Mouse (Mus musculus) heart, embryonic 11.5 days (tissue): ENCODE results near the gene Glis3. TPM values are rescaled to one million over a fixed set of nuclear protein-coding genes. Genes with fewer than 3 reads are reported as not detected.

Experiments used
- ATAC-seq: fragments of 200-750 bp; cut with Nextera tagmentation; replicated peaks from 2 replicates; pipeline ENCODE4 v1.8.0; 2017; ENCODE audit warnings: moderate library complexity; ENCODE audit not compliant: insufficient number of reproducible peaks, low FRiP score, low TSS enrichment
- H3K27ac ChIP-seq: fragments of 300-500 bp; sonication (generic); 2 replicates; pipeline ENCODE4 v1.5.1; 2014; ENCODE audit warnings: mild to moderate bottlenecking, low read depth, low read length
- H3K27me3 ChIP-seq: fragments of 300-500 bp; sonication (generic); 2 replicates; pipeline ENCODE4 v1.6.1; 2014; ENCODE audit warnings: mild to moderate bottlenecking, low read length, mixed read lengths; ENCODE audit not compliant: control insufficient read depth, insufficient read depth
- H3K36me3 ChIP-seq: fragments of 300-500 bp; sonication (generic); 2 replicates; pipeline ENCODE4 v1.6.1; 2014; ENCODE audit warnings: mild to moderate bottlenecking, low read length, moderate library complexity, mixed read lengths; ENCODE audit not compliant: control insufficient read depth, insufficient read depth
- H3K4me1 ChIP-seq: fragments of 300-500 bp; sonication (generic); 2 replicates; pipeline ENCODE4 v1.6.1; 2014; ENCODE audit warnings: low read length; ENCODE audit not compliant: control insufficient read depth, insufficient read depth
- H3K4me2 ChIP-seq: fragments of 300-500 bp; sonication (generic); 2 replicates; pipeline ENCODE4 v1.6.1; 2014; ENCODE audit warnings: mild to moderate bottlenecking, moderate library complexity
- H3K4me3 ChIP-seq: fragments of 300-500 bp; sonication (generic); 2 replicates; pipeline ENCODE4 v1.5.1; 2014; ENCODE audit warnings: low read depth, low read length
- H3K9ac ChIP-seq: fragments of 300-500 bp; sonication (generic); 2 replicates; pipeline ENCODE4 v1.6.1; 2014; ENCODE audit warnings: mild to moderate bottlenecking, low read depth, low read length, moderate library complexity
- H3K9me3 ChIP-seq: fragments of 300-500 bp; sonication (generic); replicated peaks from 2 replicates; pipeline ENCODE4 v1.6.1; 2016; ENCODE audit warnings: low read length; ENCODE audit not compliant: control insufficient read depth
- WGBS: fragments of 180-500 bp; shearing (Covaris S2); extraction: QIAGEN DNeasy Blood & Tissue Kit; methylation state at CpG from one replicate; pipeline ENCODE4 v1.1.7; 2014; ENCODE audit not compliant: insufficient replicate concordance; 5-methylcytosine and 5-hydroxymethylcytosine counted together
- polyA plus RNA-seq: library from polyadenylated mRNA; unstranded; fragments of >200 nt; fragmentation: Nextera tagmentation; extraction: Ambion mirVana; gene quantifications from 2 replicates; pipeline ENCODE4 v1.2.1, GENCODE M21; 2014

The Glis3 gene
- polyA plus RNA-seq, 1 experiment from 2014 or later: 1.3 TPM

- H3K27me3 ChIP-seq: peaks cover 10% of the 10 kb centered on the region; the same call in 1 of the 2 replicates
- no peak overlapping the region for H3K9ac ChIP-seq
- WGBS: 94% methylated on average over 4 of the region's 4 CpGs
- no peak overlapping the region for H3K4me2 ChIP-seq
- no peak for ATAC-seq
- H3K4me3 ChIP-seq: no peak overlapping the region
- H3K9me3 ChIP-seq: no peaks in the 10 kb centered on the region
- no peak overlapping the region for H3K27ac ChIP-seq
- H3K4me1 ChIP-seq: no peaks in the 10 kb centered on the region
- no peaks in the 10 kb centered on the region for H3K36me3 ChIP-seq
Observed at GRCm38 (mm10) chr19:28685484-28685883, 5.6 kb upstream of the Glis3 start.

GRCm38 (mm10) chr19:28684347-28684746, 4.5 kb upstream of the Glis3 start:
- H3K4me2 ChIP-seq: no peak overlapping the region

DNA sequence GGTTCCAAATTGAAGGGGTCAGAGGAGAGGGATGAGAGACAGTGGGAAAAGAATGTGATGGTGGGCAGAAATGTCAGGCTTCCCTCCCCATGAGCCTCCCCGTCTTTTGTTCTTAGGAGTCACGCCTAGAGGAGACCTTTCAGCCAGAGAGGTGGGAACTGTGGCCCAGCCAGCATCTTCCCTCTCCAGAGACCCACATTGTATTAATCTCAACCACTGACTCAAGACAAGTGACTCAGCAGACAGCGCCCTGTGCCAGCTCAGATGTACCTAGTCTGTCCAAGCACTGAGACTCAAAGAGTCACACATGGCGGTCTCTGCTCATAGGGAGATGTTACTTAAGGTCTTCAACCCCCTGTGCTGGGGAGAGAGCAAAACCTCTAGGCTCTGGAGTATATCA, 3.5 kb upstream of the Glis3 start:
- Histone ChIP-seq H3K27me3 (peaks cover 24% of the 10 kb centered on the region), H3K36me3 (no peaks in the 10 kb centered on the region), H3K9ac (no peak overlapping the region), H3K27ac (no peak overlapping the region), H3K4me3 (no peak overlapping the region), H3K9me3 (no peaks in the 10 kb centered on the region), H3K4me2 (no peak overlapping the region), H3K4me1 (peaks cover 4% of the 10 kb centered on the region; the same call in 1 of the 2 replicates)
- ATAC-seq: no peak
- 87% methylated on average over 4 of the region's 4 CpGs for WGBS

More at GRCm38 (mm10) chr19:28684347-28684746, 4.5 kb upstream of the Glis3 start:
- Histone ChIP-seq H3K36me3 (no peaks in the 10 kb centered on the region), H3K4me1 (no peaks in the 10 kb centered on the region), H3K9me3 (no peaks in the 10 kb centered on the region), H3K4me3 (no peak overlapping the region), H3K27me3 (peaks cover 15% of the 10 kb centered on the region), H3K9ac (no peak overlapping the region), H3K27ac (no peak overlapping the region)
- ATAC-seq: no peak
- WGBS: 37% methylated on average over 6 of the region's 6 CpGs

DNA sequence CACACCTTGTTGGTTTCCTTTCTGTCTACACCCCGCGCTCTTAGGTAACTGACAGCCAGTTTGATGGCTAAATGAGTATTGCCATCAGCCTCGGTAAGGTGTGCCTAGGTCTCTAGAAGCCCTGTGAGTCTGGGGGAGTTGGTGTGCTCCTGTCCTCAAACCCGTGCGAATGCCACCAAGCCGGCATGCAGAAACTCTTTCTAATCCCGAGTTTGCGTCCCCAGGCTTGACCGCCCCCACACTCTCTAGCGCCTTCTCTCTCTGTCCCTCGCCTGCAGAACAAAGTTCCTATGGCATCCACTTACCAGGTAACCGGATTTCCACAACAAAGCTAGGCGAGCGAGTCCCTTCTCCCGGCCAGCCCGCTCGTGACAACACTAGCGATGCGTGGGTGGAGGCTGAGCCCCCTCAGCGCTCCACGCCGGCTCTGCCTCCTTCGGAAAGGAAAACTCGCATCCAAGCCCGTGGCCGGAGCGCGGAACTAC, 544 bp downstream of the Glis3 start:
- Histone ChIP-seq H3K27me3 (peaks cover 34% of the 10 kb centered on the region), H3K36me3 (no peaks in the 10 kb centered on the region), H3K4me1 (peaks cover 8% of the 10 kb centered on the region), H3K4me3 (peak overlapping the region; percentile 59), H3K9me3 (no peaks in the 10 kb centered on the region), H3K9ac (peak overlapping the region; percentile 72), H3K4me2 (peak overlapping the region; percentile 99), H3K27ac (no peak overlapping the region)
- ATAC-seq: no peak
- WGBS: under 1% methylated on average over 28 of the region's 28 CpGs

DNA sequence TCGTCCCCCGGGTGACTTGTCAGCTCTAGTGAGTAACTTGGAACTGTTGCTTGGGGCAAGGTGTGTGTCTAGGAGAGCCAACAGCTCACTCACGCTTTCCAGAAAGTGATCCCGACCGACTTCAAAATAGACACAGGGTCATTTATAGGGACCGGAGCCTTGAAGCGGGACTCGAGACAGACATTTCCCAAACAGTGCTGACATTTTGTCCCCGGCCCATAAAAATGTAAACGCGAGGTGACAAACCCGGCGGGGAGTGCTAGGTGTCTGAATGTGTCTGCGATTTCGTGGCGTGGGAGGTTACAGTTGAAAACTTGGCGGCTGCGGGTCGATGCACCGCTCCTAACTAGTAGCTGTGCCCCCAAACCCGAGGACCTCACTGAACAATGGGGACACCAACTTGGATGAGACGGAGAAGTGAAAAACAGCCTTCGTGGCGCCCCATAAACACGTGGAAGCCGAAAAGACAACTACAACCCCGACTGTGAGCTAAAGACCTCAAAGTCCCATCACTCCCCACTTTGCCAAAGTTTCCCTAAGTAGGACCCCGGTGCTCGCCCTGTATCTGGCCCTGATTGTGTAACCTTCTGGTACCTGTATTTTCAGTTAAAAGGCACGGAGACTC, 1.1 kb downstream of the Glis3 start:
- WGBS: under 1% methylated on average over 30 of the region's 30 CpGs
- peaks cover 8% of the 10 kb centered on the region for H3K4me1 ChIP-seq
- H3K4me2 ChIP-seq: peak overlapping the region; percentile 99
- H3K4me3 ChIP-seq: peak overlapping the region; percentile 59
- H3K27me3 ChIP-seq: peaks cover 34% of the 10 kb centered on the region
- no peaks in the 10 kb centered on the region for H3K9me3 ChIP-seq
- no peak for ATAC-seq
- no peaks in the 10 kb centered on the region for H3K36me3 ChIP-seq
- no peak overlapping the region for H3K27ac ChIP-seq
- peak overlapping the region; percentile 72; the same call in 1 of the 2 replicates for H3K9ac ChIP-seq

- 2% methylated on average over 29 of the region's 32 CpGs for WGBS
- peak; percentile 49; the same call in 1 of the 2 replicates for ATAC-seq
- H3K27ac ChIP-seq: no peak overlapping the region
Observed at GRCm38 (mm10) chr19:28677728-28678438, 2.0 kb downstream of the Glis3 start.

DNA sequence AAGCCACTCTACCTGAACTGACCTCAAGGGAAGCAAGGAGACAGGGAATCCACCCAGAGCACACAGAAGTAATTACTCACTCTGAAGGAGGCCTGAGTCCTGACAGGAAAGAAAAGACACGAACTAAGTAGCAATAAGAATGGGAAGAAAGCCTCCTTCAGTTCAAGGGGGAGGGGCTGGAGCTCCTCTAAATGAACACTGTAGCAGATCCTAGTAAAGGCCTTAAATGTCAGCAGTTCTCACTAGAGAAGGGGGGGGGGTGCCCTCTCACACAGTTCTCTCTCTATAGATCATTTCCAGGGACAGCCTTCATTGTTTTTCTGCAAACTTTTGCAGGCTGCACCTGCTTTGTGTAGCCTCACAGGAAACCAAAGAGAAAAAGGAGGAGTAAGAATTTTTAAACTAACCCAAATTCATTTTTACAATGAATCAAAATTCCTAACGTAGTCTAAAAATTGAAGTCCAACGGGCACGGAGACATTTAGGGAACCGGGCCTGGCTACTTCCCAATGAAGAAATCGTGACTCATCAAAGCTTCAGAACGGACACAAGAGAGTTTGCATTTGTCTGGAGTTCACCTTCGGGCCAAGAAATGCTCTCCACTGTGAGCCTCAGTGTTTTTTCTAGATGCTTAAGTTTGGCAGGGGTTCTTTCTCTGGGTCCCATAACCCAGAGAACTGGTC, 2.7 kb downstream of the Glis3 start:
- peak overlapping the region; percentile 59 for H3K4me3 ChIP-seq

More at GRCm38 (mm10) chr19:28677728-28678438, 2.0 kb downstream of the Glis3 start:
- peaks cover 8% of the 10 kb centered on the region for H3K4me1 ChIP-seq
- H3K9ac ChIP-seq: peak overlapping the region; percentile 59; the same call in 1 of the 2 replicates
- peaks cover 30% of the 10 kb centered on the region for H3K27me3 ChIP-seq
- H3K4me2 ChIP-seq: peak overlapping the region; percentile 99
- no peaks in the 10 kb centered on the region for H3K36me3 ChIP-seq
- H3K9me3 ChIP-seq: no peaks in the 10 kb centered on the region
- peak overlapping the region; percentile 59 for H3K4me3 ChIP-seq

DNA sequence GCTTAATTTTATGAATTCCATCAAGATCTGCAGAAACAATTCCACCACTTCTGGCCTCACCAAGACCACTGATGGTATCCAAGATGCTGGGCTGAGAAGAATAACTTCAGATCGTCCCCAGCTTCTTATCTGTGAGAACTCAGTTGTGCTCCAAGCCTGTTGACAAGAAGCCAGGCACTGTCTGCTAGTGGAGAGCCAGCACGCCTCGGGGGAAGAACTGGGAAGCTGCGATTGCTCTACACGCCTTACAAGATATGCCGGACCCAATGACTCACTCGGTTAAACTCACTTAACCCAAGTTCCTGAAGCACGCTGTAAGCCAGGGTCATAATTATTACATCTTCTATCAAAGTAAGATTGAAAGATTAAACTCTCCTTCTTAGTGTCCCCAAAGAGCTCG, 16.1 kb downstream of the Glis3 start:
- ATAC-seq: no peak
- Histone ChIP-seq H3K9ac (no peak overlapping the region), H3K27me3 (no peaks in the 10 kb centered on the region), H3K36me3 (no peaks in the 10 kb centered on the region), H3K4me3 (no peak overlapping the region), H3K9me3 (no peaks in the 10 kb centered on the region), H3K4me2 (no peak overlapping the region), H3K4me1 (0 out of 2 replicates have a peak, but pooled peaks cover 2% of the 10 kb centered on the region), H3K27ac (no peak overlapping the region)
- WGBS: 50% methylated on average over 9 of the region's 9 CpGs

More for the DNA sequence above, 2.7 kb downstream of the Glis3 start:
- ATAC-seq: no peak
- 34% methylated on average over 8 of the region's 8 CpGs for WGBS
- Histone ChIP-seq H3K27ac (no peak overlapping the region), H3K27me3 (peaks cover 29% of the 10 kb centered on the region), H3K9me3 (no peaks in the 10 kb centered on the region), H3K4me2 (peak overlapping the region; percentile 99), H3K36me3 (no peaks in the 10 kb centered on the region), H3K4me1 (peaks cover 8% of the 10 kb centered on the region), H3K9ac (no peak overlapping the region)
